Mouse (Mus musculus): ENCODE results near the gene Pbx4.

The Pbx4 gene

DNA sequence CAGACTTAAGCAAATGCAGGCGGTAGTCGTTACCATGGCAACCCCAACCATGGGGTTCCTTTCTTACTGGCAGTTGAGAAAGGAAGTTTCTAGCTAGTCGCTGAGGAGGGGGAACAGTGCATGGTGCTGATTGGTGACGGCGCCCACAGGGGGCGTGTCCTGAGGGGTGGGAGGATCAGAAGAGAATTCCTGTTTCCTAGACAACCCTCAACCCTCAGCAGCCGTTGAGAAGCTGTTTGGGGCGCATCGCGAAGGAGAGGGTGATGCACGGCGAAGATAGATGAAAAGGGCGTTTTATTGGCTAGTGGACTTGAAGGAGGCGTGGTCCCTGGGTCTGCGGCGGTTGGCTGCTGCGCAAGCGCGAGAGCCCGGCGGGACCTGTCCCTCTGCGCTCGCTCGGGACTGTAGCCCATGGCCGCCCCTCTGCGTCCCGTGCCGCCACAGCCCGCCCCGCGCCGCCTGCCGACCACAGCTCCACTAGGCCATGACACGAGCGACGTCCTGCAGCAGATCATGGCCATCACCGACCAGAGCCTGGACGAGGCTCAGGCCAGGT, at the start of gene Pbx4:
Gene Pbx4 (plus strand): TSS at position 194 of the 556 bp plus-strand sequence.
- DNase-seq, result peak; percentile 91

DNA sequence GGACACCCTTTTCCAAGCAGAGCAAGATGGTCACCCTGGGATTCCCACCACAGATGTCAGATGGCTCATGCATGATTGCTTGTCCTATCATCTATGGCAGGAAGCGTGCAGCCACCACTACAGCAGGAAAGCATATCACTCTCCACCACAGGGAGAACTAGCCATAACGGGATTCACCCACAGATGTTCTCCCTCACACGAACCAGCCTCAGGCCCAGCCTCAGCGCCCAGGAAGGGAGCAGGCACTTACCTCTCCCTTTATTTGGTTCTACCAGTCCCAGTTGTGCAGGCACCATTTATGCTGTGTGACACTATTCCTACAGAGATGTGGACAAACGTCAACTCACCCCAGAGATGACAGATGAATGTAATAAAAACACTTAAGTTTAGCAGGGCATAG, 43.2 kb upstream of the Pbx4 start:
- no peak for DNase-seq

DNA sequence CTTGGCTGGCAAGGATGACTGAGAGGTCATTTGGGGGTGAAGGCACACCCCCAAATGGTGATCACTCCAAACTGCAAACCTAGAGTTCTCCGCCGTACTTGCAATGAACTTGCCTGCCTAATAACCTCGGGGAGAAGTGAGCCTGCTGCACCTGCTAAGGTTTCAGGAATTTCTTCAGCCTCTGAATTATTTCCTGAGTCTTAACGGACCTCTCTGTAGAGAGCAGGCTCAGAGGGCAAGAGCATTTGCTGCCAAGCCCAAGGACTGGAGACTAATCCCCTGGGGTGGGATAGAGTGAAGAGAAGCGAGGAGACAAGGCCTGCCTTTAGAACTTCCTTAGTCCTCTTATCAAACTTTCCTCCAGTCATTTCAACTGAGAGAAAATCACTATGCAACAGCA, 42.6 kb upstream of the Pbx4 start:
- DNase-seq, result no peak

DNA sequence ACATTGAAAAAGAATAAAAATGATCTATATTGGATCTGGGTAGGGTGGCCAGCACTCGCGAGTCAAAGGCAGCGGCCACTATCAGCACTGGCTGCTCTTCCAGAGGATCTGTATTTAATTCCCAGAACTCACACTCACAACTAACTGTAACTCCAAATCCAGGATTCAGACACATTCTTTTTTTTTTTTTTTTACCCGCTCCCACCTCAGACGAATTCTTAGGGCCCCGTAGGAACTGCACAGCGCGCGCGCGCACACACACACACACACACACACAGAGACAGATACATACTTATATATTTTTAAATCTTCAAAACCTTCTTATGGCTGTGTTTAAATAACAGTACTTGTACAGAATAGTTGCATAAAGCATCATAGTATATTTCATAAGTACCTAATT, 41.9 kb upstream of the Pbx4 start:
- DNase-seq, result no peak

DNA sequence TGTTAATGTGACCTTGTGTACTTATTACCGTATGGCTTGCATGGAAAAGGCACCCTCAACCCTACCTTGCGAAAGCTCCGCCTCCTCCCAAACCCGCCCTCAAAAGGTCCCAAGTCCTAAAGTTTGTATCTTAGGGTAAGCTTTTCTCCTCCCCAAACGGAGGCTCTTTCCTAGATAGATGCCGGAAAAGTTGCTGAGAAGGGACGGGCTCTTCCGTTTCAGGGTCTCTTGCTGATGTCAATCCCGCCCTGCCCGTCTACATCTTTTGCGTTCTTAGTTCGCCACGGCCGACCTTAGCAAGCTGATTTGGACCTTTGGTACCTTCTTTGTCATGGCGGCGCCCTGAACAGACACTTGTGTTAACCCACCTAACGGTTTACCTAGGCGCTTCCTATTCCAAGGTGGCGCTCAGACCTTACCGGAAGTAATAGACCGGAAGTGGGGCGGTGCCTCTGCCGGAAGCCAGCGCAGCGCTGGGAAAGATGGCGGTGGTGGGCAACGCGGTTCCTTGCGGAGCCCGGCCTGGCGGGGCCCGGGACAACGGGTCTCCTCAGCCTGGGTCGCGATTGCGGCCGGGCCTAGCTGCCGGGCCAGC, 41.4 kb upstream of the Pbx4 start, which contains the start of the genes Atp13a1 and Zfp866:
Gene Atp13a1 (plus strand): TSS at position 391 of the 595 bp plus-strand sequence.
Gene Zfp866 (minus strand): TSS at position 406 of the 595 bp plus-strand sequence.
- peak; percentile 93 for DNase-seq

DNA sequence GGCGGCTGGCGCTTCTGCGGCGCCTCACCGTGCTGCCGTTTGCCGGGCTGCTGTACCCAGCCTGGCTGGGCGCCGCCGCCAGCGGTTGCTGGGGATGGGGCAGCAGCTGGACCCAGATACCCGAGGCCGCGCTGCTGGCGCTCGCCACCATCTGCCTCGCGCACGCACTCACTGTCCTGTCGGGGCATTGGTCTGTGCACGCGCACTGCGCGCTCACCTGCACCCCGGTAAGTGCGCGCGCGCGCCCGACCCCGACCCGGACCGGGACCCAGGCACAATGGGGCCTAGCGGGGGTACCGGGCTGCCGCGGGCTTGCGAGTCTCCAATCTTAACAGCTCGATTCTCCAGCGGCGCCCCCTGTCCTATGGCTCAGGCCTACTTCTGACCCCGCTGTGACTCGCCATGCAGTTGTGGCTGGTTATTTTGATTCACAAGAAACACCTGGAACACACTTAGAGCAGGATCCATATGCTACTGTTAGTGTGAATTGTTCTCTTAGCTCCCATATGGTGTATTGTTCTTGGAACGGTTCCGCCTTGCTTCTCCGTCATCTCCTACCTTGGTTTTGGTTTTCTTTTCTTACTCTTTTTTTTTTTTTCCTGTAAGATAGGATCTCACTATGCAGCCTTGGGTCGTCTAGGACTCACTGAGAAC, 40.7 kb upstream of the Pbx4 start:
- peak; percentile 67 for DNase-seq

DNA sequence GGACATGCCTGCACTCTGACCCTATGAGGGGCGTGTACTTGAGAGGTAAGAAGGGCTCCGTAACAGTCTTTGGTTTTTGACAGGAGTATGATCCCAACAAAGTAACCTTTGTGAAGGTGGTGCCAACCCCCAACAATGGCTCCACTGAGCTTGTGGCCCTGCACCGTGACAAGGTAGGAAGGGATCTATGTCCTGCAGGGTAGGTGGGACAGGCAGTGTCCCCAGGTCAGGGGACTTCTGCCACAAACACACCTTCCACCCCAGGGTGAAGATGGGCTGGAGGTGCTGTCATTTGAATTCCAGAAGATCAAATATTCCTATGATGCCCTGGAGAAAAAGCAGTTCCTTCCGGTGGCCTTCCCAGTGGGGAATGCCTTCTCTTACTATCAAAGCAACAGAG, 38.6 kb upstream of the Pbx4 start:
- no peak for DNase-seq

DNA sequence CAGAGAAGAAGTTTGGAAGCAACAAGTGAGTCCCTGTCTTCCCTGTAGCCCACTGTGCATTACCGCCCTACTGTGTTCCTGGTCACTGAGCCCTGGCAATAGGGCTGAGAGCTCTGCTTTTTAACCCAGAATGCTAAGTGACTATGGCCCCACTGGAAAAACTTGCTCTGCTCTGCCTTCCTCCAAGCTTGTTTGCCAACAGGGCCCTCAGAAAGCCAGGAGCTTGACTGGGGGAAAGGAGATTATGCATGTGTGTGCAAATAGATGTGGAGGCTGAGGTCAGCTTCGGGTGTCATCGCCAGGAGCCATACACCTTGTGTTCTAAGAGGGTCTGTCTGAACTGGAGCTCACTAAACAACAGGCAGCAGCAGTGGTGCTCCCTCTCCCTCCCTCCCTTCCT, 38.2 kb upstream of the Pbx4 start:
- DNase-seq, result peak; percentile 2

DNA sequence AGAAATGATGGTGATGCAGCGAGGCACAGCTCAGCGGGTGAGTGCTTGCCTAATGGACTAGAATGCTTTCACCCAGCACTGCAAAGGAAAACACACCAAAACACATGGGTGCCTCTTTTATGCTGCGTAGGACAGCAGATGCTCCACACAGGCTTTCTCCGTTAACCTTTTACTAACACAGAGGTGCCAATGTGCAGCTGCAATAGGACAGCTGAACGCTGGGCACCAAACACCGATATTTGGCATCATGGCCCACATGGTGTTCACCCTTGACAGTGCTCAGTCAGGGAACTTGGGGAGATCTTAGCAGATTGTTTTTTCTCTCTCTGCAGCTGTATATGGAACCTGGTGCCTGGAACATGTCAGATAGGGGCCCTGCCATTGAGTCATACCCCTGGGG, 37.4 kb upstream of the Pbx4 start:
- DNase-seq, result peak; percentile 2

DNA sequence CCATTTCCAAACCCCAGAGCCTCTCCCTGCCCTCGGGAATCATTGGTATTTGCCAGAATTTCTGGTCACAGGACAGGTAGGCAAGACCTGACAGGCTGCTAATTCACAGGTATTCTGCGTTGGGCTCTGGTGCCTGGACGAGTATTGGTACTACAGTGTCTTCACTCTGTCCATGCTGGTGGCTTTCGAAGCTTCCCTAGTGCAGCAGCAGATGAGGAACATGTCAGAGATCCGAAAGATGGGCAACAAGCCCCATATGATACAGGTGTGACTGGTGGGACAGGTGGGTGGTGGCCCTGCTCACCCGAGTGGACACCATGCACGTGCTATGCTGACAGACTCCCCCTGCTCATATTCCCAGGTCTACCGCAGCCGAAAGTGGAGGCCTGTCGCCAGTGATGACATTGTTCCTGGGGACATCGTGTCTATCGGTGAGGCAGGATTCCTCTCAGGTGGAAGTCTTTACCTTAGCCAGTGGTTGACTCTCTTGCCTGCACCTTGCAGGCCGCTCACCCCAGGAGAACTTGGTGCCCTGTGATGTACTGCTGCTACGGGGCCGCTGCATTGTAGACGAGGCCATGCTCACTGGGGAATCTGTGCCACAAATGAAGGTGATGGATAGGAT, 35.5 kb upstream of the Pbx4 start:
- peak; percentile 3 for DNase-seq

DNA sequence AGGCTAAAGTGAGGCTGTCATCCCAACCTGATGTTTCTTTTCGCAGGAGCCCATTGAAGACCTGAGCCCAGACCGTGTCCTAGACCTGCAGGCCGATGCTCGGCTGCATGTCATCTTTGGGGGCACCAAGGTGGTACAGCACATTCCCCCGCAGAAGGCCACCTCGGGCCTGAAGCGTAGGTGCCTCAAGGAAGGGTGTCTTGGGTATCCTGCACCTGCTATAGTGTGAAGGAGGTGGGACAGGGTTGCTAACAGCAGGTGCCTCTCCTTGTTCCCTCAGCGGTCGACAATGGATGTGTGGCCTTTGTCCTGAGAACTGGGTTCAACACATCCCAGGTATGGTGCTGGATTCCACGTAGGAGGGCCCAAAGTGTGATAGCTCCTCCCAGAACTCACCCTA, 34.6 kb upstream of the Pbx4 start:
- DNase-seq, result peak; percentile 3

DNA sequence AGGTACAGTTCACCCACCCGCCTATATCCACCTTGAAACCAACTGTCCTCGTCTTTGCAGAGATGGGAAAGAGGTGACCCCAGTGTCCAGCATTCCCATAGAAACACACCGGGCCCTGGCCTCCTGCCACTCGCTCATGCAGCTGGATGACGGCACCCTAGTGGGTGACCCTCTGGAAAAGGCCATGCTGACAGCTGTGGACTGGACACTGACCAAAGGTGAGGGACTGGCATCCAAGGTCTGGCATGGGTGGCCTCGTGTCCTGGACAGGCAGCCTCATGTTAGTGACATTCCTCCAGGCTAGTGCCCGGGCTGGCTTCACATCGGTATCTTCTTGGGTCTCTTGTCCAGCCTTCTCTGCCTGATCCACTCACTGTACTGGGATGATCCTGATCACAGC, 33.0 kb upstream of the Pbx4 start:
- peak; percentile 11 for DNase-seq

DNA sequence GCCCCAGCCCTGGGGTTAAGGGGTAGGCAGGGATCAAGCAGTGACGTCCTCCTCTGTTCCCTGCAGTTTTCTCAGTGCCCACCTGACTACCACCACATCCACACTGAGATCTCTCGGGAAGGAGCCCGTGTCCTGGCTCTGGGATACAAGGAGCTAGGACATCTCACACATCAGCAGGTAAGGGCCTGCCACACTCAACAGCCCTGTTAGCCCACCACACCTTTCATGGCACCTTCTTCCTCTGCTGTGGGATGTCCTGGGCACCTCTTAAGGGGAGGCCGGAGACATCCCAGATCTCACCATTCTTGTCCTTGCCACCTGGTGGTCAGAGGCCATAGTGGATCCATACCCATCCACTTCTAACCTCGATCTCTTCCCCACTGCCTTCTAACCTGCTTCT, 32.3 kb upstream of the Pbx4 start:
- peak; percentile 5 for DNase-seq

DNA sequence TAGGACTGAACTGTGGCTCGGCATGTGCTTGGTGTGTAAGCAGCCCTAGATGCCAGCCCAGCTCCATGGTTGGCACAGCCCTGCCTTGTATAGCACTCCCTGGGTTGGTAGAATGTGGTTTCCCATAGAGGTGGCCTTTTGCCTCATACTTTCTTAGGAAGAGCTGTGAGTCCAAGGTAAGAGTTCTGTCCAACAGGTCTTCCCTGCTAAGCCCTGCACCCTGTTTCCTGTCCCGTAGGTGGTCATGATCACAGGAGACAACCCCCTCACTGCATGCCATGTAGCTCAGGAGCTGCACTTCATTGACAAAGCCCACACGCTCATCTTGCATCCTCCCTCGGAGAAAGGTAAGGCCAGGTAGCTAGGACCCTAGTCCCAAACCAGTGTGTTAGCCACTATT, 30.5 kb upstream of the Pbx4 start:
- DNase-seq, result peak; percentile 2

DNA sequence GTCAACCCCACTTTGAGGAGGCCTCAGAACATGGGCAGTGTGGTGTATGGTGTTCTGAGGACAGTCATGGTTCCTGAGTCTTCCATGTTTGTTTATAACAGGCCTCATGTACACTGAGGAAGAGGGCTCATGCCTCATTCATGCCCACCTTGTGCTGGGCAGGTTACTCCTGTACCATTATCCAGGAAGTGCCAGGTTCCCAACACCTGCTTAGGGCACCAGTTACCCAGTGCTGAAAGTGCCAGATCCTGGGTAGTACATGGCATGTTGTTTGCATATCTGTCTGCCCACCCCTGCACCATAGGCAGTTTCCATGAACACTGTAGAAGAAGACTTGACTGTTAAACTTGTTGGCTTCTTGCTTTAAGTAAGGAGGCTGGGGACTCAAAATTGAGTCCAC, 30.1 kb upstream of the Pbx4 start:
- DNase-seq, result peak; percentile 2

DNA sequence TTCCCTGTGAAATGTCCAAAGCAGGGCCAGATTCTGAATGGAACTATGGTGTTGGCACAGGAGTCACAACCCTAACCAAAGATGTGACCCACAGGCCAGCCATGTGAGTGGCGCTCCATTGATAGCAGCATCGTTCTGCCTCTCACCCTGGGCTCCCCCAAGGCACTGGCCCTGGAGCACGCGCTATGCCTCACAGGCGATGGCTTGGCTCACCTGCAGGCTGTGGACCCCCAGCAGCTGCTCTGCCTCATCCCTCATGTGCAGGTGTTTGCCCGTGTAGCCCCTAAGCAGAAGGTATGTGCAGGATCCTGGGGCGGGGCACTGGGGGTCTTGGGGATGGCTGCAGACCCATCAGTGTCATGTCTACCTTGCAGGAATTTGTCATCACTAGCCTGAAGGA, 28.9 kb upstream of the Pbx4 start:
- peak; percentile 6 for DNase-seq

DNA sequence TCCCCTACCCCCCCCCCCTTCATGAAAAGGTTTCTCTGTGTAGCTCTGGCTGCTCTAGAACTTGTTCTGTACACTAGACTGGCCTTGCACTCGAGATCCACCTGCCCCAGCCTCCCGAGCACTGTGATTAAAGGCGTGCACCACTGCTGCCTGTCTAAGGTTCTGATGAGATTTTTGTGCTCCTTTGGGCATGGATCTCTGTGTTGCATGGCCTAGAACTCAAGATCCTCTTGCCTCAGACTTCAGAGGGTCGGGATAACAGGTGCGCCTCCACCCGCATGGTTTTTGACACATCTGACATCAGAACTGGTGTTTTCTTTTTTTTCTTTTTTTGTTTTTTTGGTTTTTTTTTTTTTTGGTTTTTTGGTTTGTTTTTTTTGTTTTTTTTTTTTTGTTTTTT, 27.8 kb upstream of the Pbx4 start:
- DNase-seq, result peak; percentile 2

DNA sequence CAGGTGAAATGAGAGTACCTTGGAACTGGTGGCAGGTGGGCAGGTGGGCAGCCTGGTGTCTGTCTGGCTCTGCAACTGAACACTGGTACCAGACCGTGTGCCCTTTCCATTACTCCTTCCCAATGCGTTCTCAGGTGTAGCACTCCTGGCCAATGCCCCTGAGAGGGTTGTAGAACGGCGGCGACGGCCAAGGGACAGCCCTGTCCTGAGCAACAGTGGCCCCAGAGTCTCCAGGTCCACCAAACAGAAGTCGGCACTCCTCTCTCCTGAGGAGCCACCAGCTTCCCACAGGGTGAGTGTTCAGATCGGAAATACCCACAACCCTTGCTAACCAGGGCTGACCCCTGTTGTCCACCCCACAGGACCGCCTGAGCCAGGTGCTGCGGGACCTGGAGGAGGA, 27.2 kb upstream of the Pbx4 start:
- no peak for DNase-seq

DNA sequence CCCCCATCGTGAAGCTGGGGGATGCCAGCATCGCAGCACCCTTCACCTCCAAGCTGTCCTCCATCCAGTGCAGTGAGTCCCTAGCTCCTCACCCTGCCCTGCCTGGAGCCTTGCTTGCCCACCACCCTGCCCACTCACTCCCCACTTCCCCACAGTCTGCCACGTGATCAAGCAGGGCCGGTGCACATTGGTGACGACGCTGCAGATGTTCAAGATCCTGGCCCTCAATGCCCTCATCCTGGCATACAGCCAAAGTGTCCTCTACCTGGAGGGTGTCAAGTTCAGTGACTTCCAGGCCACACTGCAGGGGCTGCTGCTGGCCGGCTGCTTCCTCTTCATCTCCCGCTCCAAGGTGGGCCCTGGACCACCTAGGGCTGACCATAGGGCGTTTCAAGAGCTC, 26.8 kb upstream of the Pbx4 start:
- DNase-seq, result no peak

DNA sequence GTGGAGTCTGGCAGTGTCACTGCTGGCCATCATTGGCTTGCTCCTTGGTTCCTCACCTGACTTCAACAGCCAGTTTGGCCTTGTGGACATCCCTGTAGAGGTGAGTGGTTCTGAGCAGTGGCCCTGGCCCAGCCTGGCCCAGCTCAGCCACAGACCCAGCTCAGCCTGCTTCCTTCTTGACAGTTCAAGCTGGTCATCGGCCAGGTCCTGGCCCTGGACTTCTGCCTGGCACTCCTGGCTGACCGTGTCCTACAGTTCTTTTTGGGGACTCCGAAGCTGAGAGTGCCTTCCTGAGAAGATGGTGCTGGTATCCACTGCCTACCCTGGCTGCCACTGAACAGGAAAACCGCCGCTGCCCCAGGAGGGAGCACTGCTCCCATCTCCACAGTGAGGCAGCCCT, 25.1 kb upstream of the Pbx4 start:
- DNase-seq, result no peak

DNA sequence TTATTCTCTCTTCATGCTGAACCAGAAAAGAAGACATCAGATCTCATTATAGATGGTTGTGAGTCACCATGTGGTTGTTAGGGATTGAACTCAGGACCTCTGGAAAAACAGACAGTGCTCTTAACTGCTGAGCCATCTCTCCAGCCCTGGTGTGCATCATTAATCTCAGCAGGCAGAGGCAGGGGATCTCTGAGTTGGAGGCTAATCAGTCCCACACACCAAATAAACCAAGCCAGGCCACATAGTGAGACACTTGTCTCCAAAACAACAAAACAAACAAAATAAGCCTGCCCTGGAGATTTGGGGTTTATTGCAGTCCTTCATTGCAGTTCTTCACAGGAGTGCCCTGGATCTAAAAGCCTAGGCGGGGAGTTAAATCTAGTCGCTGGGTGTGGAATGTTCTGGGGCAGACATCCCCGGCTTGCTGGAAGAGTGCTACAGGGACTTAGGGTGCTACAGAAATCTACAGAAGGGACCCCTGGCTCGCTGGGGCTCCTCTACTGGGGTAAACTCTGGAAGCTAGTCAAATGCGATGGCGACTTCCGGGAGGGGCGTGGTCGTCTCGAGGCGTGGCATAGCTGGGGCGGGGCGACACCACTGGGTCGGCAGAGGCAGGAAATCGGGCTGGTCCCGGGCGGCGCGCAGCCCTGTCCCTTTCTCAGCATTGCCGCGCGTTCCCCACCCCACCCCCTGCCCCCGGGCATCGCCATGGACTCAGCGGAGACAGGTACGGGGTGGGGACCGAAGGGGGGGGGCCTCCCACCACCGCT, 24.0 kb upstream of the Pbx4 start, which contains the start of gene Gmip:
Gene Gmip (plus strand): TSS at position 586 of the 770 bp plus-strand sequence.
- peak; percentile 90 for DNase-seq

DNA sequence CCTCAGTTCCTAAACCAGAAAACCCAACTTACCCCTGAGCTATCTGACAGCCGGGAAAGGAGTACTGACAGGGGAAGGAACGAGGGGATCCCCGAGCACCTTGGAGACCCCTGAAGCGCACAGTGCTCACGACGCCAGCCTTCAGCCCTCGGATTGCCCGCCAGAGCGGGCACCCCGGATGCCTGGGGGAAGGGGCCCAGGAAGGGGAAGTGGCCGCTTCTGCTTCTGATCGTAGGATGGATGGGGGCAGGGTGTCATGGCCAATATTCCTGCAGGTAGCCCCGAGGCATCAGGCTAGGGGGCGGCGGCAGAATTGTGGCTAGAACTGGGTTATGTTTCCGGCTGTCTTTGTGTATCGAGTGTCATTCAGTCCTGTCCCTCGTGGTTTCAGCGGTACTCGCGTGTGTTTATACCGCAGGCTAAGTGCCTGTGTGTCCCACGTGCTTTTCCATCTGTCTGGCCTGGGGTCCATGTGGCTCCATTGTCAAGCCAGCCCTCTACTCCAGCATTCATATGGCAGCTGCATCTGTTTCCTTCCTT, 23.4 kb upstream of the Pbx4 start:
- DNase-seq, result peak; percentile 46

DNA sequence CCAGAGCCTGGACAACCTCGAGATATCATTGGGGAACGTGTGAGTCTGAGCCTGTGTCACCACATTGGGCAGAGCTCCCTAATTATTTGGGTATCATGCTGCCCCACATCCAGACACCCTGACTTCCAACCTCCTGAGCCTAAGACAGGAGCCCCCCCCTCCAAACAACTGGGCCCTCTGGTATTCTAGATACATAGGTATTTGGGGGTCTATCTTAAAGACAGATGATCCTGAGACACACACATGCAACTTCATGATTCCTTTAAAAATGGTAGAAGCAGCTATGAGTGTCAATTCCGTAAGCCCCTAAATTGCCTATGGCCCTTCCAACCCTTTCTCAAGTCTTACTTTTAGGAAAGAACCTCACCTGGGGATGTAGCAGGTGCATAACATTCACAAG, 22.5 kb upstream of the Pbx4 start:
- no peak for DNase-seq

All from kidney, postnatal 10 days (tissue).